Mouse (Mus musculus) bone marrow macrophage, adult 2 months (primary cell): ENCODE measurements around the gene Plac1. TPM values are rescaled to one million over a fixed set of nuclear protein-coding genes. Genes with fewer than 3 reads are reported as not detected.

Experiments used
- H3K27ac ChIP-seq: 2 replicates; pipeline ENCODE4 v1.5.1; 2012; ENCODE audit warnings: low read depth, low read length; ENCODE audit not compliant: insufficient read depth
- H3K4me1 ChIP-seq: 2 replicates; pipeline ENCODE4 v1.6.1; 2012; ENCODE audit warnings: low read length; ENCODE audit not compliant: control insufficient read depth, insufficient read depth
- H3K4me3 ChIP-seq: 2 replicates; pipeline ENCODE4 v1.5.1; 2012; ENCODE audit warnings: mild to moderate bottlenecking, low read length, moderate library complexity; ENCODE audit not compliant: insufficient read depth
- CTCF ChIP-seq: IDR thresholded peaks from 2 replicates; pipeline ENCODE4 v1.5.1; 2012; ENCODE audit warnings: low read depth, mild to moderate bottlenecking, low read length, moderate library complexity
- POLR2A ChIP-seq: IDR thresholded peaks from 2 replicates; pipeline ENCODE4 v1.6.1; 2012; ENCODE audit warnings: mild to moderate bottlenecking, low read depth, low read length, borderline replicate concordance
- polyA plus RNA-seq: library from polyadenylated mRNA; stranded (reverse); fragments of >200 nt; gene quantifications from 2 replicates; pipeline ENCODE4 v1.2.4, GENCODE M21; 2012; ENCODE audit not compliant: missing spikeins, insufficient read depth, insufficient read length

Gene Plac1
- polyA plus RNA-seq, 1 experiment, result not detected

GRCm38 (mm10) chrX:53201616-53202015 is 38.3 kb downstream of the Plac1 start:
- no peaks in the 10 kb centered on the region for H3K4me1 ChIP-seq
- TF ChIP-seq CTCF (no peak), POLR2A (no peak)
- H3K4me3 ChIP-seq, result no peak overlapping the region
- no peak overlapping the region for H3K27ac ChIP-seq

- no peaks in the 10 kb centered on the region for H3K4me1 ChIP-seq
- no peak for TF ChIP-seq POLR2A
- no peak for TF ChIP-seq CTCF
- H3K27ac ChIP-seq, result no peak overlapping the region
- H3K4me3 ChIP-seq, result no peak overlapping the region
Measured at GRCm38 (mm10) chrX:53197681-53198080, 42.2 kb downstream of the Plac1 start.

GRCm38 (mm10) chrX:53196392-53196791 is 43.5 kb downstream of the Plac1 start:
- H3K27ac ChIP-seq, result no peak overlapping the region
- TF ChIP-seq POLR2A (no peak), CTCF (no peak)
- H3K4me1 ChIP-seq, result no peaks in the 10 kb centered on the region
- no peak overlapping the region for H3K4me3 ChIP-seq

GRCm38 (mm10) chrX:53188692-53189091 is 51.2 kb downstream of the Plac1 start:
- Histone ChIP-seq H3K27ac (no peak overlapping the region), H3K4me3 (no peak overlapping the region), H3K4me1 (no peaks in the 10 kb centered on the region)
- TF ChIP-seq CTCF (no peak), POLR2A (no peak)

GRCm38 (mm10) chrX:53179801-53180200 is 60.1 kb downstream of the Plac1 start:
- H3K4me3 ChIP-seq, result no peak overlapping the region
- TF ChIP-seq CTCF (no peak), POLR2A (no peak)
- H3K4me1 ChIP-seq, result no peaks in the 10 kb centered on the region
- H3K27ac ChIP-seq, result no peak overlapping the region

GRCm38 (mm10) chrX:53176296-53176695 is 63.6 kb downstream of the Plac1 start:
- Histone ChIP-seq H3K4me3 (no peak overlapping the region), H3K4me1 (peaks cover 5% of the 10 kb centered on the region), H3K27ac (no peak overlapping the region)
- TF ChIP-seq CTCF (no peak), POLR2A (no peak)

GRCm38 (mm10) chrX:53168623-53169022 is 71.3 kb downstream of the Plac1 start:
- TF ChIP-seq POLR2A, result no peak
- TF ChIP-seq CTCF, result no peak
- Histone ChIP-seq H3K4me3 (no peak overlapping the region), H3K4me1 (peaks cover 3% of the 10 kb centered on the region), H3K27ac (no peak overlapping the region)

GRCm38 (mm10) chrX:53166901-53167525 is 72.9 kb downstream of the Plac1 start:
- Histone ChIP-seq H3K27ac (no peak overlapping the region), H3K4me3 (no peak overlapping the region), H3K4me1 (no peaks in the 10 kb centered on the region)
- TF ChIP-seq POLR2A (no peak), CTCF (no peak)

- no peak overlapping the region for H3K27ac ChIP-seq
- TF ChIP-seq POLR2A, result no peak
- no peak for TF ChIP-seq CTCF
Measured at GRCm38 (mm10) chrX:53166251-53166900, 73.5 kb downstream of the Plac1 start.

GRCm38 (mm10) chrX:53162589-53162988 is 77.3 kb downstream of the Plac1 start:
- no peak for TF ChIP-seq POLR2A
- TF ChIP-seq CTCF, result no peak
- no peaks in the 10 kb centered on the region for H3K4me1 ChIP-seq
- H3K27ac ChIP-seq, result no peak overlapping the region
- H3K4me3 ChIP-seq, result no peak overlapping the region

More at GRCm38 (mm10) chrX:53166251-53166900, 73.5 kb downstream of the Plac1 start:
- H3K4me3 ChIP-seq, result no peak overlapping the region
- no peaks in the 10 kb centered on the region for H3K4me1 ChIP-seq
